Mouse (Mus musculus) midbrain, embryonic 11.5 days (tissue): ENCODE data around the gene Cyp2d11. TPM values are rescaled to one million over a fixed set of nuclear protein-coding genes. Genes with fewer than 3 reads are reported as not detected.

Source experiments
- ATAC-seq: fragments of 200-750 bp; cut with Nextera tagmentation; 2 replicates; pipeline ENCODE4 v1.8.0; 2017; ENCODE audit warnings: moderate TSS enrichment, moderate library complexity; ENCODE audit not compliant: low FRiP score
- DNase-seq: peaks from one replicate; pipeline ENCODE4 v3.0.0; 2015; ENCODE audit warnings: low spot score; ENCODE audit errors: missing footprints
- H3K27ac ChIP-seq: fragments of 300-500 bp; sonication (generic); 2 replicates; pipeline ENCODE4 v1.5.1; 2014; ENCODE audit warnings: low read depth, low read length
- H3K27me3 ChIP-seq: fragments of 300-500 bp; sonication (generic); 2 replicates; pipeline ENCODE4 v1.6.1; 2014; ENCODE audit warnings: mild to moderate bottlenecking, low read length, moderate library complexity, mixed read lengths; ENCODE audit not compliant: control insufficient read depth, insufficient read depth
- H3K36me3 ChIP-seq: fragments of 300-500 bp; sonication (generic); 2 replicates; pipeline ENCODE4 v1.6.1; 2014; ENCODE audit warnings: mild to moderate bottlenecking, low read length, moderate library complexity, mixed read lengths; ENCODE audit not compliant: control insufficient read depth, insufficient read depth
- H3K4me1 ChIP-seq: fragments of 300-500 bp; sonication (generic); 2 replicates; pipeline ENCODE4 v1.6.1; 2014; ENCODE audit warnings: low read length; ENCODE audit not compliant: control insufficient read depth, insufficient read depth
- H3K4me2 ChIP-seq: fragments of 300-500 bp; sonication (generic); 2 replicates; pipeline ENCODE4 v1.6.1; 2014; ENCODE audit warnings: mild to moderate bottlenecking, moderate library complexity
- H3K4me3 ChIP-seq: fragments of 300-500 bp; sonication (generic); 2 replicates; pipeline ENCODE4 v1.5.1; 2014; ENCODE audit warnings: low read depth, low read length
- H3K9ac ChIP-seq: fragments of 300-500 bp; sonication (generic); 2 replicates; pipeline ENCODE4 v1.6.1; 2014; ENCODE audit warnings: low read length
- H3K9me3 ChIP-seq: fragments of 300-500 bp; sonication (generic); 2 replicates; pipeline ENCODE4 v1.6.1; 2016; ENCODE audit warnings: low read length; ENCODE audit not compliant: control insufficient read depth
- WGBS: fragments of 180-500 bp; shearing (Covaris S2); extraction: QIAGEN DNeasy Blood & Tissue Kit; methylation state at CpG from one replicate; pipeline ENCODE4 v1.1.7; 2014; 5-methylcytosine and 5-hydroxymethylcytosine counted together
- polyA plus RNA-seq: library from polyadenylated mRNA; unstranded; fragments of >200 nt; fragmentation: Nextera tagmentation; extraction: Ambion mirVana; gene quantifications from 2 replicates; pipeline ENCODE4 v1.2.1, GENCODE M21; 2014

Gene Cyp2d11
- polyA plus RNA-seq, 1 experiment from 2014 or later = not detected

GRCm38 (mm10) chr15:82362234-82362633, 31.6 kb downstream of the Cyp2d11 start:
- Histone ChIP-seq H3K4me2 (no peak overlapping the region), H3K4me3 (no peak overlapping the region), H3K36me3 (no peaks in the 10 kb centered on the region), H3K27me3 (no peaks in the 10 kb centered on the region), H3K4me1 (no peaks in the 10 kb centered on the region), H3K9ac (no peak overlapping the region), H3K9me3 (no peaks in the 10 kb centered on the region), H3K27ac (no peak overlapping the region)
- 91% methylated on average over 4 of the region's 4 CpGs for WGBS
- DNase-seq (no peak), ATAC-seq (no peak)

- Histone ChIP-seq H3K4me2 (no peak overlapping the region), H3K4me1 (no peaks in the 10 kb centered on the region), H3K27me3 (no peaks in the 10 kb centered on the region), H3K36me3 (no peaks in the 10 kb centered on the region), H3K27ac (no peak overlapping the region), H3K9me3 (no peaks in the 10 kb centered on the region), H3K9ac (no peak overlapping the region), H3K4me3 (no peak overlapping the region)
- DNase-seq (peak; percentile 75), ATAC-seq (no peak)
- WGBS = 78% methylated on average over 11 of the region's 11 CpGs
Observed at GRCm38 (mm10) chr15:82361459-82362018, 32.3 kb downstream of the Cyp2d11 start.

GRCm38 (mm10) chr15:82358431-82359260, 35.2 kb downstream of the Cyp2d11 start:
- no peak for DNase-seq
- no peaks in the 10 kb centered on the region for H3K9me3 ChIP-seq
- H3K27ac ChIP-seq = no peak overlapping the region
- H3K9ac ChIP-seq = no peak overlapping the region
- no peak for ATAC-seq
- 73% methylated on average over 22 of the region's 22 CpGs for WGBS
- H3K4me1 ChIP-seq = peaks cover 4% of the 10 kb centered on the region; the same call in 1 of the 2 replicates
- H3K27me3 ChIP-seq = no peaks in the 10 kb centered on the region
- H3K4me2 ChIP-seq = no peak overlapping the region
- no peak overlapping the region for H3K4me3 ChIP-seq
- H3K36me3 ChIP-seq = no peaks in the 10 kb centered on the region

- peak within 1 kb of the TSS; percentile 70 for H3K4me2 ChIP-seq
- H3K27me3 ChIP-seq = no peaks in the 10 kb centered on the region
- H3K9ac ChIP-seq = peak within 1 kb of the TSS; percentile 78
- peak within 1 kb of the TSS; percentile 55 for H3K4me3 ChIP-seq
- peak; percentile 100 for DNase-seq
- WGBS = 2% methylated on average over 57 of the region's 57 CpGs
- H3K9me3 ChIP-seq = no peaks in the 10 kb centered on the region
- H3K4me1 ChIP-seq = peaks cover 9% of the 10 kb centered on the region; the same call in 1 of the 2 replicates
- H3K36me3 ChIP-seq = peaks cover 11% of the 10 kb centered on the region; the same call in 1 of the 2 replicates
- H3K27ac ChIP-seq = peak within 1 kb of the TSS; percentile 44
- peak; percentile 100 for ATAC-seq
Observed at GRCm38 (mm10) chr15:82354126-82354945, 39.5 kb downstream of the Cyp2d11 start, which contains the start of gene Ndufa6. Gene Ndufa6, minus strand, starts transcription at chr15:82354322.

- WGBS = 2% methylated on average over 23 of the region's 23 CpGs
- H3K9ac ChIP-seq = peak overlapping the region; percentile 78
- peak overlapping the region; percentile 70 for H3K4me2 ChIP-seq
- H3K9me3 ChIP-seq = no peaks in the 10 kb centered on the region
- peak overlapping the region; percentile 55 for H3K4me3 ChIP-seq
- no peaks in the 10 kb centered on the region for H3K27me3 ChIP-seq
- H3K36me3 ChIP-seq = peaks cover 16% of the 10 kb centered on the region; the same call in 1 of the 2 replicates
- ATAC-seq (no peak; the same call in 1 of the 2 replicates), DNase-seq (no peak)
- H3K4me1 ChIP-seq = peaks cover 9% of the 10 kb centered on the region; the same call in 1 of the 2 replicates
- H3K27ac ChIP-seq = peak overlapping the region; percentile 7; the same call in 1 of the 2 replicates
Observed at GRCm38 (mm10) chr15:82353745-82354113, 40.1 kb downstream of the Cyp2d11 start.

GRCm38 (mm10) chr15:82353078-82353744, 40.6 kb downstream of the Cyp2d11 start:
- peaks cover 21% of the 10 kb centered on the region for H3K36me3 ChIP-seq
- no peak for ATAC-seq
- peak overlapping the region; percentile 78 for H3K9ac ChIP-seq
- H3K4me1 ChIP-seq = peaks cover 9% of the 10 kb centered on the region; the same call in 1 of the 2 replicates
- peak overlapping the region; percentile 70 for H3K4me2 ChIP-seq
- H3K27me3 ChIP-seq = no peaks in the 10 kb centered on the region
- WGBS = 33% methylated on average over 14 of the region's 14 CpGs
- no peak overlapping the region for H3K27ac ChIP-seq
- no peaks in the 10 kb centered on the region for H3K9me3 ChIP-seq
- H3K4me3 ChIP-seq = peak overlapping the region; percentile 55
- DNase-seq = peak; percentile 88

- Histone ChIP-seq H3K4me1 (peaks cover 22% of the 10 kb centered on the region), H3K9ac (no peak overlapping the region), H3K4me3 (no peak overlapping the region), H3K4me2 (no peak overlapping the region), H3K27ac (no peak overlapping the region), H3K36me3 (peaks cover 21% of the 10 kb centered on the region), H3K9me3 (no peaks in the 10 kb centered on the region), H3K27me3 (no peaks in the 10 kb centered on the region)
- 85% methylated on average over 3 of the region's 3 CpGs for WGBS
- DNase-seq = no peak
- no peak for ATAC-seq
Observed at GRCm38 (mm10) chr15:82351480-82351879, 42.3 kb downstream of the Cyp2d11 start.

GRCm38 (mm10) chr15:82350349-82350748, 43.5 kb downstream of the Cyp2d11 start:
- Histone ChIP-seq H3K9ac (no peak overlapping the region), H3K36me3 (peaks cover 21% of the 10 kb centered on the region), H3K4me1 (peaks cover 23% of the 10 kb centered on the region), H3K27ac (no peak overlapping the region), H3K4me3 (no peak overlapping the region), H3K27me3 (no peaks in the 10 kb centered on the region), H3K4me2 (no peak overlapping the region), H3K9me3 (no peaks in the 10 kb centered on the region)
- WGBS = 89% methylated on average over 4 of the region's 4 CpGs
- DNase-seq (no peak), ATAC-seq (no peak)
